Mouse (Mus musculus) heart, embryonic 11.5 days (tissue): ENCODE results near the gene Cadm1. TPM values are rescaled to one million over a fixed set of nuclear protein-coding genes. Genes with fewer than 3 reads are reported as not detected.

Experiments used
- ATAC-seq: fragments of 200-750 bp; cut with Nextera tagmentation; replicated peaks from 2 replicates; pipeline ENCODE4 v1.8.0; 2017; ENCODE audit warnings: moderate library complexity; ENCODE audit not compliant: insufficient number of reproducible peaks, low FRiP score, low TSS enrichment
- H3K27ac ChIP-seq: fragments of 300-500 bp; sonication (generic); 2 replicates; pipeline ENCODE4 v1.5.1; 2014; ENCODE audit warnings: mild to moderate bottlenecking, low read depth, low read length
- H3K27me3 ChIP-seq: fragments of 300-500 bp; sonication (generic); 2 replicates; pipeline ENCODE4 v1.6.1; 2014; ENCODE audit warnings: mild to moderate bottlenecking, low read length, mixed read lengths; ENCODE audit not compliant: control insufficient read depth, insufficient read depth
- H3K36me3 ChIP-seq: fragments of 300-500 bp; sonication (generic); 2 replicates; pipeline ENCODE4 v1.6.1; 2014; ENCODE audit warnings: mild to moderate bottlenecking, low read length, moderate library complexity, mixed read lengths; ENCODE audit not compliant: control insufficient read depth, insufficient read depth
- H3K4me1 ChIP-seq: fragments of 300-500 bp; sonication (generic); 2 replicates; pipeline ENCODE4 v1.6.1; 2014; ENCODE audit warnings: low read length; ENCODE audit not compliant: control insufficient read depth, insufficient read depth
- H3K4me2 ChIP-seq: fragments of 300-500 bp; sonication (generic); 2 replicates; pipeline ENCODE4 v1.6.1; 2014; ENCODE audit warnings: mild to moderate bottlenecking, moderate library complexity
- H3K4me3 ChIP-seq: fragments of 300-500 bp; sonication (generic); 2 replicates; pipeline ENCODE4 v1.5.1; 2014; ENCODE audit warnings: low read depth, low read length
- H3K9ac ChIP-seq: fragments of 300-500 bp; sonication (generic); 2 replicates; pipeline ENCODE4 v1.6.1; 2014; ENCODE audit warnings: mild to moderate bottlenecking, low read depth, low read length, moderate library complexity
- H3K9me3 ChIP-seq: fragments of 300-500 bp; sonication (generic); replicated peaks from 2 replicates; pipeline ENCODE4 v1.6.1; 2016; ENCODE audit warnings: low read length; ENCODE audit not compliant: control insufficient read depth
- WGBS: fragments of 180-500 bp; shearing (Covaris S2); extraction: QIAGEN DNeasy Blood & Tissue Kit; methylation state at CpG from one replicate; pipeline ENCODE4 v1.1.7; 2014; ENCODE audit not compliant: insufficient replicate concordance; 5-methylcytosine and 5-hydroxymethylcytosine counted together
- polyA plus RNA-seq: library from polyadenylated mRNA; unstranded; fragments of >200 nt; fragmentation: Nextera tagmentation; extraction: Ambion mirVana; gene quantifications from 2 replicates; pipeline ENCODE4 v1.2.1, GENCODE M21; 2014

The Cadm1 gene
- polyA plus RNA-seq, 1 experiment from 2014 or later, result 30.3 TPM

DNA sequence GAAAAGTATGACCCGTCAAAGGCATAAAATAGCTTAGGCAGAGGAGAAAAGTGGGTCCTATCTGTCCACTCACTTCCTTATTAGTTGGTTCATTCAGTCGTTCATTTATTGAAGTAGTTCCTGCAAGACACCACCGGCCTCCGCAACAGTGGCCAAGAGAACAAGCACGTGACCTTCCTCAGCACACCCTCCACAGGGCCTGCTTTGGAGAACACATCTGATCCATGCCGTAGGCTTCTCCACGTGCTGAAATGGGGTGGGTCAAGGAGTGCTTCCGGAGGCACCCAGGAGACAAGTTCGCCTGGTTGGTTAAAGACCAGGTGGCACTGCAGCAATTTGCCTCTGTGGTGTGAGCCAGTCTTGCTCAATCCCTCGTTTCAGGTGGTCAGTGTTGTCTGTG, 236.4 kb downstream of the Cadm1 start:
- ATAC-seq, result no peak
- Histone ChIP-seq H3K36me3 (no peaks in the 10 kb centered on the region), H3K9ac (no peak overlapping the region), H3K4me2 (no peak overlapping the region), H3K27me3 (no peaks in the 10 kb centered on the region), H3K27ac (no peak overlapping the region), H3K4me1 (peaks cover 7% of the 10 kb centered on the region), H3K4me3 (no peak overlapping the region), H3K9me3 (no peaks in the 10 kb centered on the region)
- 70% methylated on average over 10 of the region's 10 CpGs for WGBS

DNA sequence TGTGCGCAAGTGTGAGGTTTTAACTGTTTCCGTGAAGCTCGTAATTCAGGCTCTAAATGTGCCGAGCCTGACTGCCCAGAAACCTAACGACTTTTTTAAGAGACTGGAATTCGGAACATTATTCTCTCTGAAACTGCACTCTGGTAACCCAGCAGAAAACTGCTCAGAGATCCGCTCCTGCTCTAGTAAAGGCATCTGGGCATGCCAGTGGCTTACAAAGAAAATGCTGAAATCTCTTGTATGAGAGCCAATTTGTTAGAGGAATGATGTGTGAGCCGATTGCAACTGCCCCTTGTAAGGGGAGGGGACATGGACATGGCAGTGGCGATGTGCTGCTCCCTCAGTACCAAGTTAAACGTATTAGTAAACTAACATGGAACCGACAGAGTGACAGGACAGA, 240.9 kb downstream of the Cadm1 start:
- Histone ChIP-seq H3K36me3 (no peaks in the 10 kb centered on the region), H3K4me2 (0 out of 2 replicates have a peak overlapping the region, but pooled peaks have one; percentile 11), H3K27me3 (no peaks in the 10 kb centered on the region), H3K4me3 (no peak overlapping the region), H3K4me1 (peaks cover 15% of the 10 kb centered on the region), H3K9ac (no peak overlapping the region), H3K9me3 (no peaks in the 10 kb centered on the region), H3K27ac (no peak overlapping the region)
- ATAC-seq, result no peak
- 68% methylated on average over 11 of the region's 11 CpGs for WGBS

DNA sequence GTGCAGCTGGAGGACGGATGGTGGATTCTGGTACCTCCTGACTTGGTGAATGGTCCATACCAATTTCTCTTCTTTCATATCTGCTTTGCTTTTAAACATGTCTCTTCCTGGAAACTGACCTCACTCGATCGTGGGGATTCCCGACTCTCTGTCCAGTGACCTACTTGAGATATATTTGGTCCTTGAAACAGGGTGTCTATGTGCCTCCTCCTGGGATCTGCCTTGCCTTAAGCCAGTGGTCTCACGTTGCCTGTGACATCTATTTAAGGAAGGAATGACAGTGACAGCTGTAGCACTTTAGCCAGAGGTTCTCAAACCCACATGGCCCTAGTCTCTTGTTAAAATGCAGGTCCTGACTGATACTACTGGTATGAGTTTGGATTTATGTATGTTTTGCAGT, 242.0 kb downstream of the Cadm1 start:
- Histone ChIP-seq H3K27ac (no peak overlapping the region; the same call in 1 of the 2 replicates), H3K4me3 (no peak overlapping the region), H3K36me3 (no peaks in the 10 kb centered on the region), H3K27me3 (no peaks in the 10 kb centered on the region), H3K4me2 (peak overlapping the region; percentile 22; the same call in 1 of the 2 replicates), H3K4me1 (peaks cover 17% of the 10 kb centered on the region), H3K9ac (no peak overlapping the region), H3K9me3 (no peaks in the 10 kb centered on the region)
- WGBS, result 24% methylated on average over 5 of the region's 5 CpGs
- ATAC-seq, result no peak

DNA sequence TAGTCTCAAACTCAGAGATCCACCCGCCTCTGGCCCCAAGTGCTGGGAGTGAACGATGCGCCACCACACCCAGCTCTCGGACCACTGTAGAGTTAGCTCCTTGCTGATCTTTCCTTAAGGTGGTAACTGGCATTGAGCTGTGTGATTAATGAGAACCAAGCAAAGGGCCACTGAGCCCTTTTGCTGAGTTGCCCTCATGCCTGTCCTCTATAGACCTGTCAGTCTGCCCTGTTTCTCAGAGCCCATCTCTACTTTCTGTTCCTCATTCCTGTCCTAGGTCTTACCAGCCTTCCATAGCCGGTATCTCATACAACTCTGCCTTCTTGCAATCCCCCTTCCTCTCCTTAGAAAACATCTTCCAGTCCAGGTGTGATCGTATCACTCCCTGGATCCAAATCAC, 242.8 kb downstream of the Cadm1 start:
- no peaks in the 10 kb centered on the region for H3K9me3 ChIP-seq
- H3K36me3 ChIP-seq, result no peaks in the 10 kb centered on the region
- WGBS, result 78% methylated on average over 6 of the region's 6 CpGs
- ATAC-seq, result no peak
- H3K9ac ChIP-seq, result no peak overlapping the region
- no peak overlapping the region for H3K27ac ChIP-seq
- H3K4me1 ChIP-seq, result peaks cover 17% of the 10 kb centered on the region
- no peak overlapping the region for H3K4me2 ChIP-seq
- H3K4me3 ChIP-seq, result no peak overlapping the region
- no peaks in the 10 kb centered on the region for H3K27me3 ChIP-seq

DNA sequence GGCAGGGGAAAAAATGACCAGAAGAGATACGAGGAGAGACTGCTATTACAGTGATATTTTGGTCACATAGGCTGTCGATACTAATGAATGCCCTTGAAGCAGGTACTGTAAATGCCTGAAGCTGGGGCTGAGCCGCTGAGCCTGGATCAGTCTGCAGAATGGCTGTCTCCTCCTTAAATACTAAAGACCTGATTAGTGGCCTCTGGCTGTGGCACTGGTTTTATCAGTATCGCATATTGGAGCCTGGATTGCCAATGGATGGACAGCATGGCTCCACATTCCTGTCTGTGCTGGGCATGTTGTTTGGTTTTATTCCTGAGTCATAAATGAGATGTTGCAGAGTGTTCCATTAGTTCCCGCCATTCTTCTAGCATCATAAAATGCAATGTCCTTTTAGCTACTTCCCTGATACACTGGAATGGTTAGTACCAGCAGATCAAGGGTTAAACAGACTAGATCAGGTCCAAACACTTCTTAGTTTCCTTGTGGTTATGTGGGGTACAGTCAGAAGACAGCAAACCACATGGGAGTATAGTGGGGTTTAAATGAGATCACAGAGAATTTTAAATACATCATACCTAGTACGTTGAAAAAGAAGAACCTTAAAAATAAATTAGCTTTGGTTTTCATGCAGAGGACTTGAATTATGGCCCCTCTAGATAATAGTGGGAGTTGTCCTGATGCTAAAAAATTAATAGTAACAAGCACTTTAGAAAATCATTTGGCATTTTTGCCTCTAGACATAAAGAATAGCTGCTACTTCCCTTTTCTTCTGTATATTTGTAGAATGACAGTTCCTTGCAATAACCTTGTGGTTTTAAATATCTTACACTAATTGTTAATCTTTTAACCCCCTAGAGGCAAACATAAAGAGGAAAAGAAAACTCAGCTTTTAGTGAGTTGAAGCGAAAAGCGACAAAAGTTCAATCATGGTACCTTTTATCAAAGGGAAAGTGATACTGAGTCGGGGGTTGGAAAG, 247.3 kb downstream of the Cadm1 start:
- no peak overlapping the region for H3K4me3 ChIP-seq
- WGBS, result 66% methylated on average over 9 of the region's 9 CpGs
- H3K27me3 ChIP-seq, result no peaks in the 10 kb centered on the region
- no peaks in the 10 kb centered on the region for H3K9me3 ChIP-seq
- H3K27ac ChIP-seq, result no peak overlapping the region
- no peak overlapping the region for H3K9ac ChIP-seq
- no peaks in the 10 kb centered on the region for H3K36me3 ChIP-seq
- H3K4me2 ChIP-seq, result no peak overlapping the region; the same call in 1 of the 2 replicates
- peaks cover 13% of the 10 kb centered on the region for H3K4me1 ChIP-seq
- ATAC-seq, result no peak

DNA sequence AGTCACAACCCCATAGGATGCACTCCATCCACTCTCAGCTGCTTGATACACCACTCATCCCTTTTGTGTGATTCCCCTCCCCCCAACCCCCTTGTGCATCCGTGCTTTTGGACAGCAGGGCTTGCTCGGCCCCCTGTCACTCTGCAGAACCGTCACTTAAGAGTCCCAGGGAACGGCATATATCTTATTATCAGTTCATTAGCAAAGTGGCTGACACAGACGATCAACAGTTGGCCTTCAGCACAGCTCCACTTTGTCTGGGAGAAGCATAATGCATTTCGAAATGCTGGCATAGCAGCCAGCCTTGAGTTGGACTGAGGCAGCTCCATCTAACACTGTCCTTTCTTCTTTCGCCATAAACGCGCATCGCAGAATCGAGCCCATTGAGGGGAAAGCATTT, 248.5 kb downstream of the Cadm1 start:
- peaks cover 12% of the 10 kb centered on the region for H3K4me1 ChIP-seq
- no peaks in the 10 kb centered on the region for H3K27me3 ChIP-seq
- H3K4me2 ChIP-seq, result peak overlapping the region; percentile 33
- no peaks in the 10 kb centered on the region for H3K36me3 ChIP-seq
- no peaks in the 10 kb centered on the region for H3K9me3 ChIP-seq
- peak; percentile 42; the same call in 1 of the 2 replicates for ATAC-seq
- H3K9ac ChIP-seq, result no peak overlapping the region
- H3K4me3 ChIP-seq, result no peak overlapping the region
- 41% methylated on average over 11 of the region's 11 CpGs for WGBS
- H3K27ac ChIP-seq, result no peak overlapping the region

DNA sequence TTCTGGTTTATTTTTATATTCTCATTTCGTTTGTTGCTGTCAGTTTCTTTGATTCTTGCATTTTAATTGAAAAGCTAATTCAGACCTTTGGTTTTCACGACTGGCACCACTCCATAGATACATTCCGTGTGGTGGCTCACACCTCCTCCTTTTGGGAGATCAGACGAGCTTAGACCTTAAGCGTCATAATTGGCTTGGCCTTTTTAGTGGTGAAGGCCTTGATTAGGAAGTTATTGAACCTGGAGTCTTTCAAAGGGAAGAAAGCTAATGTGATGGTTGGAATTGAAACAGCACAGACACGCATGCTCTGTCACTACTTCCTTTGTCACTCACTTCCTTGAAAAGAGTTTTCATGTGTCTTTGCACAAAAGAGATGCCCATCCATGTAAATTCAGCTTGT, 249.3 kb downstream of the Cadm1 start:
- 50% methylated on average over 6 of the region's 6 CpGs for WGBS
- no peaks in the 10 kb centered on the region for H3K27me3 ChIP-seq
- no peak overlapping the region for H3K27ac ChIP-seq
- ATAC-seq, result no peak
- H3K4me1 ChIP-seq, result peaks cover 12% of the 10 kb centered on the region
- H3K4me2 ChIP-seq, result no peak overlapping the region
- no peak overlapping the region for H3K9ac ChIP-seq
- H3K9me3 ChIP-seq, result no peaks in the 10 kb centered on the region
- no peak overlapping the region for H3K4me3 ChIP-seq
- no peaks in the 10 kb centered on the region for H3K36me3 ChIP-seq

DNA sequence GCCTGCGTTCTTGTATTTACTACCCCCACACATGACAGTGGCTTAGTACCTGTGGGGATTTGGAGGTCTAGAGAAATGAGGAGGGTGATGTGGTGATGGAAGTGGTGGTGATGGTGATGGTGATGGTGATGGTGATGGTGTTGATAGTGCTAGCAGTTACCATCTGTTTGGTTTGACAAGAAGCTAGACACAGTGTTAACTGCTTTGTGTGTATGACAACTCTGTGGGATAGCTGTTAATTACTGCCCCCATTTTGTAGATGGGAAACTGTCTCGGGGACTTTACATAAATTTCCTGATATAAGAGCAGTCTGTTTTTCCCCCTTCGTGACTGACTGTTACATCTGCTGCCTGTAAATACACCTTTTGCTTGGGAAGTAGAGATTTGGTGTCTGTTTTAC, 256.7 kb downstream of the Cadm1 start:
- H3K9me3 ChIP-seq, result no peaks in the 10 kb centered on the region
- no peak overlapping the region for H3K27ac ChIP-seq
- H3K36me3 ChIP-seq, result no peaks in the 10 kb centered on the region
- 55% methylated on average over 3 of the region's 3 CpGs for WGBS
- no peaks in the 10 kb centered on the region for H3K27me3 ChIP-seq
- H3K9ac ChIP-seq, result no peak overlapping the region
- H3K4me2 ChIP-seq, result no peak overlapping the region
- H3K4me3 ChIP-seq, result no peak overlapping the region
- H3K4me1 ChIP-seq, result peaks cover 14% of the 10 kb centered on the region
- ATAC-seq, result no peak
